Mouse (Mus musculus) liver, embryonic 15.5 days (tissue): ENCODE results near the gene Atxn2l. TPM values are rescaled to one million over a fixed set of nuclear protein-coding genes. Genes with fewer than 3 reads are reported as not detected.

Experiments
- ATAC-seq: fragments of 200-750 bp; cut with Nextera tagmentation; 2 replicates; pipeline ENCODE4 v1.8.0; 2017; ENCODE audit warnings: moderate number of reproducible peaks, mild to moderate bottlenecking, moderate library complexity; ENCODE audit not compliant: insufficient read depth
- H3K27ac ChIP-seq: fragments of 300-500 bp; sonication (generic); replicated peaks from 2 replicates; pipeline ENCODE4 v1.5.1; 2015; ENCODE audit warnings: mild to moderate bottlenecking, inconsistent platforms
- H3K27me3 ChIP-seq: fragments of 300-500 bp; sonication (generic); 2 replicates; pipeline ENCODE4 v1.6.1; 2015; ENCODE audit warnings: mild to moderate bottlenecking, inconsistent platforms
- H3K36me3 ChIP-seq: fragments of 300-500 bp; sonication (generic); replicated peaks from 2 replicates; pipeline ENCODE4 v1.6.1; 2015; ENCODE audit warnings: moderate library complexity, mild to moderate bottlenecking, inconsistent platforms
- H3K4me1 ChIP-seq: fragments of 300-500 bp; sonication (generic); replicated peaks from 2 replicates; pipeline ENCODE4 v1.6.1; 2015; ENCODE audit warnings: inconsistent platforms
- H3K4me2 ChIP-seq: fragments of 300-500 bp; sonication (generic); 2 replicates; pipeline ENCODE4 v1.6.1; 2015; ENCODE audit warnings: moderate library complexity, mild to moderate bottlenecking, inconsistent platforms
- H3K4me3 ChIP-seq: fragments of 300-500 bp; sonication (generic); replicated peaks from 2 replicates; pipeline ENCODE4 v1.5.1; 2015; ENCODE audit warnings: mild to moderate bottlenecking, inconsistent platforms
- H3K9ac ChIP-seq: fragments of 300-500 bp; sonication (generic); 2 replicates; pipeline ENCODE4 v1.6.1; 2015; ENCODE audit warnings: moderate library complexity, mild to moderate bottlenecking, inconsistent platforms
- H3K9me3 ChIP-seq: fragments of 300-500 bp; sonication (generic); replicated peaks from 2 replicates; pipeline ENCODE4 v1.6.1; 2016; ENCODE audit warnings: inconsistent platforms
- WGBS: fragments of 180-500 bp; shearing (Covaris S2); methylation state at CpG from one replicate; pipeline ENCODE4 v1.1.7; 2015; ENCODE audit warnings: mixed read lengths; ENCODE audit not compliant: insufficient replicate concordance; 5-methylcytosine and 5-hydroxymethylcytosine counted together
- polyA plus RNA-seq: library from polyadenylated mRNA; unstranded; fragments of >200 nt; fragmentation: Nextera tagmentation; extraction: Ambion mirVana; gene quantifications from 2 replicates; pipeline ENCODE4 v1.2.1, GENCODE M21; 2015

The Atxn2l gene
- 26.2 and 26.8 TPM in 2 replicates for polyA plus RNA-seq

DNA sequence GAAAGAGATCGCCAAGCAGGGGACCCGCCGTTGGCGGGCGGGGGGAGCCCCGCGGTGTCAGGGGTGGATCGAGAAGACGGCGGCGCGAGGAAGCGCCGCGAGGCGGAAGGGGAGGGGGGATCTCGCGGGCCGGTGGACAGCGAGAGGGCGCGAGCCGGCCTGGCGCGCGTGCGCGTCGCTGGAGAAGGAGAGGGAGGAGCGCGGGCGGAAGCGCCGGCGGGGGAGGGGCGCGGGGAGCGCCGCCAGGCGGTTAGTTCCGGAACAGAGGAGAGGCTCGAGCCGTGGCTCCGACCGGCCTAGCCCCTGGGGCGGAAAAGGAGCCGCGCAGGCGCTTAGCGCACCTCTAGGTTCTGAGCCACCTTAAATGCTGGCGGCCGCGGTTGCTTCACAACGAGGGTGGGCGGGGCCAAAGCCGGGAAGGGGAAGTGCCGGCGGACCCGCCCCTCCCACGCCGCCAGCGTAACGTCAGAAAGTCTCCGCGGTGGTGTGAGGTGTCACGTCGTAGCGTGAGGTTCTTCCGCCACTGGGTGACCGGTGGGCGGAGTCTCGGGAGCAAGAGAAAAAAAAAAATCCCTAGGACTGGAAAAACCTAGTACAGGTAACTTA is at the start of gene Atxn2l:
TSS of gene Atxn2l (minus strand) at position 165 of the 606 bp plus-strand sequence.
- peak; percentile 80 for ATAC-seq
- Histone ChIP-seq H3K4me3 (peak within 1 kb of the TSS; percentile 78), H3K9me3 (no peaks in the 10 kb centered on the region), H3K27me3 (no peaks in the 10 kb centered on the region), H3K4me1 (peaks cover 23% of the 10 kb centered on the region), H3K9ac (peak within 1 kb of the TSS; percentile 91), H3K4me2 (peak within 1 kb of the TSS; percentile 78), H3K36me3 (peaks cover 29% of the 10 kb centered on the region), H3K27ac (peak within 1 kb of the TSS; percentile 100)
- under 1% methylated on average over 61 of the region's 72 CpGs for WGBS

- H3K36me3 ChIP-seq, result peaks cover 66% of the 10 kb centered on the region
- H3K27ac ChIP-seq, result no peak overlapping the region
- H3K9ac ChIP-seq, result no peak overlapping the region
- no peak overlapping the region for H3K4me3 ChIP-seq
- no peaks in the 10 kb centered on the region for H3K4me1 ChIP-seq
- H3K9me3 ChIP-seq, result no peaks in the 10 kb centered on the region
- 80% methylated on average over 2 of the region's 2 CpGs for WGBS
- no peak for ATAC-seq
- H3K27me3 ChIP-seq, result no peaks in the 10 kb centered on the region
- no peak overlapping the region for H3K4me2 ChIP-seq
Observed at GRCm38 (mm10) chr7:126545631-126546030, 42.4 kb upstream of the Atxn2l start.

- Histone ChIP-seq H3K9me3 (no peaks in the 10 kb centered on the region), H3K9ac (no peak overlapping the region), H3K27me3 (peaks cover 6% of the 10 kb centered on the region), H3K4me2 (no peak overlapping the region), H3K4me3 (no peak overlapping the region), H3K27ac (no peak overlapping the region), H3K4me1 (0 out of 2 replicates have a peak, but pooled peaks cover 5% of the 10 kb centered on the region), H3K36me3 (peaks cover 26% of the 10 kb centered on the region)
- ATAC-seq, result no peak
- 38% methylated on average over 1 of the region's 1 CpGs for WGBS
Observed at GRCm38 (mm10) chr7:126541661-126542060, 38.4 kb upstream of the Atxn2l start.

- ATAC-seq, result no peak
- no peaks in the 10 kb centered on the region for H3K9me3 ChIP-seq
- no peak overlapping the region for H3K27ac ChIP-seq
- no peaks in the 10 kb centered on the region for H3K36me3 ChIP-seq
- 0 out of 2 replicates have a peak, but pooled peaks cover 5% of the 10 kb centered on the region for H3K4me1 ChIP-seq
- no peak overlapping the region for H3K4me3 ChIP-seq
- H3K27me3 ChIP-seq, result peaks cover 28% of the 10 kb centered on the region
- H3K9ac ChIP-seq, result no peak overlapping the region
- H3K4me2 ChIP-seq, result no peak overlapping the region
- 54% methylated on average over 5 of the region's 5 CpGs for WGBS
Observed at GRCm38 (mm10) chr7:126537820-126538585, 34.8 kb upstream of the Atxn2l start.

- Histone ChIP-seq H3K4me2 (peak overlapping the region; percentile 74), H3K27ac (no peak overlapping the region), H3K36me3 (no peaks in the 10 kb centered on the region), H3K4me1 (0 out of 2 replicates have a peak, but pooled peaks cover 5% of the 10 kb centered on the region), H3K4me3 (peak overlapping the region; percentile 47; the same call in 1 of the 2 replicates), H3K27me3 (peaks cover 28% of the 10 kb centered on the region), H3K9me3 (no peaks in the 10 kb centered on the region), H3K9ac (no peak overlapping the region)
- 63% methylated on average over 9 of the region's 9 CpGs for WGBS
- no peak for ATAC-seq
Observed at GRCm38 (mm10) chr7:126536466-126536865, 33.2 kb upstream of the Atxn2l start.

- Histone ChIP-seq H3K27ac (no peak overlapping the region), H3K4me2 (peak overlapping the region; percentile 74), H3K9ac (no peak overlapping the region), H3K36me3 (no peaks in the 10 kb centered on the region), H3K9me3 (no peaks in the 10 kb centered on the region), H3K4me3 (peak overlapping the region; percentile 47), H3K4me1 (0 out of 2 replicates have a peak, but pooled peaks cover 5% of the 10 kb centered on the region), H3K27me3 (peaks cover 28% of the 10 kb centered on the region)
- no peak for ATAC-seq
- 1% methylated on average over 28 of the region's 28 CpGs for WGBS
Observed at GRCm38 (mm10) chr7:126535766-126536165, 32.5 kb upstream of the Atxn2l start.

DNA sequence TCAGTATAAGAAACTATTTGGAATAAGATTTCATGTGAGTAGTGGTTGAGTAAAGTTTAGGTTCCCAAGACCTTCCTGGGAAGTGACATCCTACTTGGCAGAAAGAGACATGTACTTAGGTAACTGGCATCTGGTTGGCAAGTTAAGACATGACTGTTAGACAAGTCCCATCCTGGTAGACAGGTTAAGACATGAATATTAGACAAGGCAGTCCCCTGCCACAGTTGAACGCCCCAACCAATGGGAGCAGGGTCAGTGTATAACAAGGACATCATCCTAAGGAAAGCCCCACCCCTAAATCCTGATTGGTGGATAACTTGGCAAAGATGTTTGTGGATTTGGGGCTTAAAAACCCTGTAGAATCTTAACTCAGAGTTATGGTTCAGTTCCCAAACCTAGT is 30.2 kb upstream of the Atxn2l start:
- no peak overlapping the region for H3K4me3 ChIP-seq
- peaks cover 28% of the 10 kb centered on the region for H3K27me3 ChIP-seq
- no peaks in the 10 kb centered on the region for H3K36me3 ChIP-seq
- no peak overlapping the region for H3K27ac ChIP-seq
- 60% methylated on average over 1 of the region's 1 CpGs for WGBS
- H3K9ac ChIP-seq, result no peak overlapping the region
- H3K4me2 ChIP-seq, result no peak overlapping the region
- H3K9me3 ChIP-seq, result no peaks in the 10 kb centered on the region
- no peak for ATAC-seq
- 0 out of 2 replicates have a peak, but pooled peaks cover 1% of the 10 kb centered on the region for H3K4me1 ChIP-seq

GRCm38 (mm10) chr7:126528166-126528577 is 24.9 kb upstream of the Atxn2l start:
- H3K4me3 ChIP-seq, result no peak overlapping the region
- no peaks in the 10 kb centered on the region for H3K9me3 ChIP-seq
- no peak overlapping the region for H3K27ac ChIP-seq
- no peak for ATAC-seq
- no peaks in the 10 kb centered on the region for H3K36me3 ChIP-seq
- H3K4me2 ChIP-seq, result no peak overlapping the region
- no peaks in the 10 kb centered on the region for H3K4me1 ChIP-seq
- H3K9ac ChIP-seq, result no peak overlapping the region
- WGBS, result 11% methylated on average over 1 of the region's 1 CpGs
- no peaks in the 10 kb centered on the region for H3K27me3 ChIP-seq

GRCm38 (mm10) chr7:126523316-126523715 is 20.1 kb upstream of the Atxn2l start:
- WGBS, result 62% methylated on average over 3 of the region's 3 CpGs
- Histone ChIP-seq H3K9ac (no peak overlapping the region), H3K4me2 (no peak overlapping the region), H3K4me3 (no peak overlapping the region), H3K27me3 (no peaks in the 10 kb centered on the region), H3K9me3 (no peaks in the 10 kb centered on the region), H3K27ac (no peak overlapping the region), H3K36me3 (no peaks in the 10 kb centered on the region), H3K4me1 (no peaks in the 10 kb centered on the region)
- ATAC-seq, result no peak

- no peak overlapping the region for H3K9ac ChIP-seq
- H3K27ac ChIP-seq, result no peak overlapping the region
- H3K27me3 ChIP-seq, result peaks cover 5% of the 10 kb centered on the region; the same call in 1 of the 2 replicates
- no peaks in the 10 kb centered on the region for H3K36me3 ChIP-seq
- no peak for ATAC-seq
- no peaks in the 10 kb centered on the region for H3K9me3 ChIP-seq
- WGBS, result 66% methylated on average over 2 of the region's 2 CpGs
- H3K4me1 ChIP-seq, result no peaks in the 10 kb centered on the region
- no peak overlapping the region for H3K4me2 ChIP-seq
- no peak overlapping the region for H3K4me3 ChIP-seq
Observed at GRCm38 (mm10) chr7:126519513-126519912, 16.3 kb upstream of the Atxn2l start.

GRCm38 (mm10) chr7:126518261-126518941 is 15.2 kb upstream of the Atxn2l start:
- no peaks in the 10 kb centered on the region for H3K4me1 ChIP-seq
- H3K36me3 ChIP-seq, result no peaks in the 10 kb centered on the region
- no peak overlapping the region for H3K4me2 ChIP-seq
- H3K27ac ChIP-seq, result no peak overlapping the region
- H3K9me3 ChIP-seq, result no peaks in the 10 kb centered on the region
- no peak overlapping the region for H3K4me3 ChIP-seq
- peaks cover 5% of the 10 kb centered on the region; the same call in 1 of the 2 replicates for H3K27me3 ChIP-seq
- no peak overlapping the region for H3K9ac ChIP-seq
- no peak for ATAC-seq
- WGBS, result 73% methylated on average over 5 of the region's 5 CpGs
